Mouse (Mus musculus): ENCODE results near the gene Lingo4. TPM values are rescaled to one million over a fixed set of nuclear protein-coding genes. Genes with fewer than 3 reads are reported as not detected.

The Lingo4 gene
- polyA plus RNA-seq, 1 experiment, result not detected

DNA sequence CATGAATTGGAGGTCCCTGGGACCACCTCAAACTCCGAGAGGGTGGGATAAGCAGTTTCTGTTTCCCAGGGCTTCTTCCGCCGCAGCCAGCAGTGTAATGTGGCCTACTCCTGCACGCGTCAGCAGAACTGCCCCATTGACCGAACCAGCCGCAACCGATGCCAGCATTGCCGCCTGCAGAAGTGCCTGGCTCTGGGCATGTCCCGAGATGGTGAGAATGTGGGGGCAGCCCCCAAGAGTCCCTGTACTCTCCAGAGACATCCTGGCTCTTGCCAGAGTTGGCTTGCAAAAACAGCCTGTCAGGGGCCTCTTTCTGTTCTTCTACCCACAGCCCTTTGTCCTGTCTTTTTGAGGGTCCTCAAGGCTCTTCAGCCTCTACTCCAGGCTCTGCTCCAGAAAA lies 10.9 kb upstream of the Lingo4 start:
- H3K27me3 ChIP-seq (ENCODE audit: control insufficient read depth, insufficient read depth, low read length), result no peaks in the 10 kb centered on the region
- H3K4me3 ChIP-seq (ENCODE audit: control insufficient read depth, low read depth, low read length), result no peak overlapping the region
- H3K27ac ChIP-seq (ENCODE audit: control insufficient read depth, insufficient read depth, low read depth, low read length), result no peak overlapping the region
- TF ChIP-seq CTCF (IDR thresholded peaks at IDR 0.05; ENCODE audit: control insufficient read depth, insufficient read depth, insufficient replicate concordance, low read depth, low read length) (no peak), POLR2A (IDR thresholded peaks at IDR 0.05; ENCODE audit: control insufficient read depth, low read depth, low read length) (no peak)
- H3K36me3 ChIP-seq (ENCODE audit: control insufficient read depth, insufficient read depth, low read length), result no peaks in the 10 kb centered on the region
- H3K4me1 ChIP-seq (ENCODE audit: control insufficient read depth, insufficient read depth, low read length), result no peaks in the 10 kb centered on the region

GRCm38 (mm10) chr3:94388047-94388446 lies 10.3 kb upstream of the Lingo4 start:
- TF ChIP-seq CTCF (IDR thresholded peaks at IDR 0.05; ENCODE audit: control insufficient read depth, insufficient read depth, insufficient replicate concordance, low read depth, low read length) (no peak), POLR2A (IDR thresholded peaks at IDR 0.05; ENCODE audit: control insufficient read depth, low read depth, low read length) (no peak)
- Histone ChIP-seq H3K27me3 (ENCODE audit: control insufficient read depth, insufficient read depth, low read length) (no peaks in the 10 kb centered on the region), H3K4me3 (ENCODE audit: control insufficient read depth, low read depth, low read length) (no peak overlapping the region), H3K27ac (ENCODE audit: control insufficient read depth, insufficient read depth, low read depth, low read length) (no peak overlapping the region), H3K36me3 (ENCODE audit: control insufficient read depth, insufficient read depth, low read length) (no peaks in the 10 kb centered on the region), H3K4me1 (ENCODE audit: control insufficient read depth, insufficient read depth, low read length) (no peaks in the 10 kb centered on the region)

- no peaks in the 10 kb centered on the region for H3K4me1 ChIP-seq (ENCODE audit: control insufficient read depth, insufficient read depth, low read length)
- no peaks in the 10 kb centered on the region for H3K36me3 ChIP-seq (ENCODE audit: control insufficient read depth, insufficient read depth, low read length)
- H3K27ac ChIP-seq (ENCODE audit: control insufficient read depth, insufficient read depth, low read depth, low read length), result no peak overlapping the region
- H3K27me3 ChIP-seq (ENCODE audit: control insufficient read depth, insufficient read depth, low read length), result no peaks in the 10 kb centered on the region
- H3K4me3 ChIP-seq (ENCODE audit: control insufficient read depth, low read depth, low read length), result no peak overlapping the region
- TF ChIP-seq POLR2A (IDR thresholded peaks at IDR 0.05; ENCODE audit: control insufficient read depth, low read depth, low read length) (no peak), CTCF (IDR thresholded peaks at IDR 0.05; ENCODE audit: control insufficient read depth, insufficient read depth, insufficient replicate concordance, low read depth, low read length) (no peak)
These were observed 8.9 kb upstream of the Lingo4 start for GRCm38 (mm10) chr3:94389420-94389819.

DNA sequence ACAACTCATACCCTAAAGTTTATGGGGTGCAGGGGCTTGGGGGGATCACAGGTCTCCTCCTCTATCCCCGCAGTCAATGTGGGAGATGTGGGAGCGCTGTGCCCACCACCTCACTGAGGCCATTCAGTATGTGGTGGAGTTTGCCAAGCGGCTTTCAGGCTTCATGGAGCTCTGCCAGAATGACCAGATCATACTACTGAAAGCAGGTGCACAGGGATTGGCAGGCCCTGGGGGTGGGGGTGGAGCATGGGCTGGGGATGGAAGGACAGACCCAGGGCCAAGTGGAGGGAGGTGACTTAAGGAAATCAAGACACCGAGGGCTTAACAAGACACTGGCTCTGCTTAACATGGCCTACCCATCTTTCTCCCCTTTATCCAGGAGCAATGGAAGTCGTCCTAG lies 7.3 kb upstream of the Lingo4 start:
- H3K27me3 ChIP-seq (ENCODE audit: control insufficient read depth, insufficient read depth, low read length), result no peaks in the 10 kb centered on the region
- no peak overlapping the region for H3K27ac ChIP-seq (ENCODE audit: control insufficient read depth, insufficient read depth, low read depth, low read length)
- TF ChIP-seq POLR2A (IDR thresholded peaks at IDR 0.05; ENCODE audit: control insufficient read depth, low read depth, low read length), result no peak
- no peak for TF ChIP-seq CTCF (IDR thresholded peaks at IDR 0.05; ENCODE audit: control insufficient read depth, insufficient read depth, insufficient replicate concordance, low read depth, low read length)
- H3K4me3 ChIP-seq (ENCODE audit: control insufficient read depth, low read depth, low read length), result no peak overlapping the region
- H3K4me1 ChIP-seq (ENCODE audit: control insufficient read depth, insufficient read depth, low read length), result no peaks in the 10 kb centered on the region
- no peaks in the 10 kb centered on the region for H3K36me3 ChIP-seq (ENCODE audit: control insufficient read depth, insufficient read depth, low read length)

GRCm38 (mm10) chr3:94392128-94392527 lies 6.2 kb upstream of the Lingo4 start:
- Histone ChIP-seq H3K27ac (ENCODE audit: control insufficient read depth, insufficient read depth, low read depth, low read length) (no peak overlapping the region), H3K27me3 (ENCODE audit: control insufficient read depth, insufficient read depth, low read length) (no peaks in the 10 kb centered on the region), H3K4me1 (ENCODE audit: control insufficient read depth, insufficient read depth, low read length) (no peaks in the 10 kb centered on the region), H3K36me3 (ENCODE audit: control insufficient read depth, insufficient read depth, low read length) (no peaks in the 10 kb centered on the region), H3K4me3 (ENCODE audit: control insufficient read depth, low read depth, low read length) (no peak overlapping the region)
- TF ChIP-seq CTCF (IDR thresholded peaks at IDR 0.05; ENCODE audit: control insufficient read depth, insufficient read depth, insufficient replicate concordance, low read depth, low read length) (no peak), POLR2A (IDR thresholded peaks at IDR 0.05; ENCODE audit: control insufficient read depth, low read depth, low read length) (no peak)

DNA sequence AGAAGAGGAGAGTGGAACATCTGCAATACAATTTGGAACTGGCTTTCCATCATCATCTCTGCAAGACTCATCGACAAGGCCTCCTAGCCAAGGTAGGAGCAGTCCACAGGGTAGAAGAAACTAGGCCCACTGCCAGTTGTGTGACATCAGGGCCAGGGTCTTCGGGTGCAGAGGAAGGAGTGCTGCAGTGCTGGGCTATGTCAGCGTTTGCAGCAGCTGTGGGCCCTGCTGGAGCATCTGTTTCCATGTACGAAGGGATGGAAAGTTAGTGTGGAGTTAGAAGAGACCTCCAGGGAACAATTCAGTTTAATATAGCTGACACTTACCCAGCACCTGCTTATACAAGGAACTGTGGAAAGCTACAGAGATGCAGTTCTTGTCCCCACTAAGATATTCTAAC lies 5.3 kb upstream of the Lingo4 start:
- Histone ChIP-seq H3K4me1 (ENCODE audit: control insufficient read depth, insufficient read depth, low read length) (no peaks in the 10 kb centered on the region), H3K27me3 (ENCODE audit: control insufficient read depth, insufficient read depth, low read length) (no peaks in the 10 kb centered on the region)

DNA sequence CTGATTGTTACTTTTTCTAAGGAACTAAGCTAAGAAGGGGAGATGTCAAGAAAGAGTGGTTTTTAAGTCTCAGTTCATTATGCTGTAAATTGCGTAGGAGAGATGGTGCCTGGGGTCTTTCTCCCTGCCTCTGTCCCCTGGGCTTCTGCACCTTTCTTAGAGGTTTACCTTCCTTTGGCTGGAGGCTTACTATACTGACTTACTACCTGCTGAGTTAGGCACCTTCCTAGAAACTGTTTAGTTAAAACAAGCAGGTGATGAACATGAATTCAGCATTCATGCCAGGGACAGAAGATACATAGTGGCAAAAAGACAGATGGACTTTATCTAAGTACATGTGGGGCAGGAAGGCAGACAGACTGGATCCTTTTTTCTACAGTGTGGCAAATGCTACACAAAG lies 2.0 kb upstream of the Lingo4 start:
- Histone ChIP-seq H3K36me3 (ENCODE audit: control insufficient read depth, insufficient read depth, low read length) (no peaks in the 10 kb centered on the region), H3K27ac (ENCODE audit: control insufficient read depth, insufficient read depth, low read depth, low read length) (no peak overlapping the region), H3K4me1 (ENCODE audit: control insufficient read depth, insufficient read depth, low read length) (peaks cover 2% of the 10 kb centered on the region; the same call in 1 of the 2 replicates), H3K27me3 (ENCODE audit: control insufficient read depth, insufficient read depth, low read length) (no peaks in the 10 kb centered on the region), H3K4me3 (ENCODE audit: control insufficient read depth, low read depth, low read length) (no peak overlapping the region)
- TF ChIP-seq CTCF (IDR thresholded peaks at IDR 0.05; ENCODE audit: control insufficient read depth, insufficient read depth, insufficient replicate concordance, low read depth, low read length) (no peak), POLR2A (IDR thresholded peaks at IDR 0.05; ENCODE audit: control insufficient read depth, low read depth, low read length) (no peak)

More for the DNA sequence above, 5.3 kb upstream of the Lingo4 start:
- TF ChIP-seq POLR2A (IDR thresholded peaks at IDR 0.05; ENCODE audit: control insufficient read depth, low read depth, low read length) (no peak), CTCF (IDR thresholded peaks at IDR 0.05; ENCODE audit: control insufficient read depth, insufficient read depth, insufficient replicate concordance, low read depth, low read length) (no peak)
- no peak overlapping the region for H3K4me3 ChIP-seq (ENCODE audit: control insufficient read depth, low read depth, low read length)
- H3K36me3 ChIP-seq (ENCODE audit: control insufficient read depth, insufficient read depth, low read length), result no peaks in the 10 kb centered on the region
- no peak overlapping the region for H3K27ac ChIP-seq (ENCODE audit: control insufficient read depth, insufficient read depth, low read depth, low read length)

- H3K36me3 ChIP-seq (ENCODE audit: control insufficient read depth, insufficient read depth, low read length), result no peaks in the 10 kb centered on the region
- no peak for TF ChIP-seq CTCF (IDR thresholded peaks at IDR 0.05; ENCODE audit: control insufficient read depth, insufficient read depth, insufficient replicate concordance, low read depth, low read length)
- TF ChIP-seq POLR2A (IDR thresholded peaks at IDR 0.05; ENCODE audit: control insufficient read depth, low read depth, low read length), result no peak
- H3K4me3 ChIP-seq (ENCODE audit: control insufficient read depth, low read depth, low read length), result no peak overlapping the region
- H3K4me1 ChIP-seq (ENCODE audit: control insufficient read depth, insufficient read depth, low read length), result peaks cover 2% of the 10 kb centered on the region; the same call in 1 of the 2 replicates
- no peaks in the 10 kb centered on the region for H3K27me3 ChIP-seq (ENCODE audit: control insufficient read depth, insufficient read depth, low read length)
- no peak overlapping the region for H3K27ac ChIP-seq (ENCODE audit: control insufficient read depth, insufficient read depth, low read depth, low read length)
These were observed 1.5 kb upstream of the Lingo4 start for GRCm38 (mm10) chr3:94396851-94397250.
